Mouse (Mus musculus) small intestine, adult 2 months (tissue): ENCODE results near the gene Agbl2.

ENCODE experiments used
- CTCF ChIP-seq: fragments of 200-500 bp; IDR thresholded peaks from 2 replicates; pipeline ENCODE4 v1.5.1; 2012; ENCODE audit warnings: low read depth, mild to moderate bottlenecking, control low read depth, inconsistent platforms, low read length, moderate library complexity, mixed read lengths; ENCODE audit not compliant: insufficient replicate concordance, insufficient read length; ENCODE audit errors: extremely low read depth
- POLR2A ChIP-seq: fragments of 200-500 bp; IDR thresholded peaks from 2 replicates; pipeline ENCODE4 v1.6.1; 2012; ENCODE audit warnings: low read depth, mild to moderate bottlenecking, control low read depth, inconsistent platforms, low read length, moderate library complexity

- TF ChIP-seq CTCF = no peak
- TF ChIP-seq POLR2A = no peak
Measured at GRCm38 (mm10) chr2:90846171-90846570, 63.6 kb downstream of the Agbl2 start.
